Mouse (Mus musculus) cerebellum, adult (tissue): Measurements from ENCODE around the gene Atxn1.

Experiments
- ATAC-seq: cut with Nextera tagmentation; 2 replicates; pipeline ENCODE4 v1.9.2; 2017; ENCODE audit warnings: mild to moderate bottlenecking, moderate library complexity, mixed read lengths; ENCODE audit not compliant: insufficient number of reproducible peaks, low FRiP score, low TSS enrichment

Gene Atxn1

GRCm38 (mm10) chr13:45904456-45904855, 60.4 kb downstream of the Atxn1 start:
- ATAC-seq = no peak

- ATAC-seq = no peak
Observed at GRCm38 (mm10) chr13:45903519-45904274, 61.1 kb downstream of the Atxn1 start.

- ATAC-seq = no peak
Observed at GRCm38 (mm10) chr13:45902457-45902856, 62.4 kb downstream of the Atxn1 start.

- no peak for ATAC-seq
Observed at GRCm38 (mm10) chr13:45900776-45901175, 64.0 kb downstream of the Atxn1 start.

- no peak for ATAC-seq
Observed at GRCm38 (mm10) chr13:45897571-45897970, 67.2 kb downstream of the Atxn1 start.

GRCm38 (mm10) chr13:45894760-45895159, 70.0 kb downstream of the Atxn1 start:
- ATAC-seq = no peak

GRCm38 (mm10) chr13:45894234-45894633, 70.6 kb downstream of the Atxn1 start:
- ATAC-seq = no peak

GRCm38 (mm10) chr13:45891073-45891472, 73.7 kb downstream of the Atxn1 start:
- ATAC-seq = no peak

GRCm38 (mm10) chr13:45888953-45889749, 75.7 kb downstream of the Atxn1 start:
- ATAC-seq = no peak

- ATAC-seq = no peak
Observed at GRCm38 (mm10) chr13:45884878-45885277, 79.9 kb downstream of the Atxn1 start.

GRCm38 (mm10) chr13:45883791-45884238, 81.0 kb downstream of the Atxn1 start:
- ATAC-seq = no peak

- ATAC-seq = no peak
Observed at GRCm38 (mm10) chr13:45882976-45883440, 81.8 kb downstream of the Atxn1 start.

GRCm38 (mm10) chr13:45880543-45880845, 84.3 kb downstream of the Atxn1 start:
- no peak for ATAC-seq

- ATAC-seq = no peak
Observed at GRCm38 (mm10) chr13:45879746-45880542, 84.9 kb downstream of the Atxn1 start.

- no peak for ATAC-seq
Observed at GRCm38 (mm10) chr13:45876939-45877338, 87.9 kb downstream of the Atxn1 start.

- no peak for ATAC-seq
Observed at GRCm38 (mm10) chr13:45876368-45876760, 88.4 kb downstream of the Atxn1 start.

- ATAC-seq = no peak
Observed at GRCm38 (mm10) chr13:45875686-45876367, 89.0 kb downstream of the Atxn1 start.

- no peak for ATAC-seq
Observed at GRCm38 (mm10) chr13:45874196-45874595, 90.6 kb downstream of the Atxn1 start.

- ATAC-seq = no peak
Observed at GRCm38 (mm10) chr13:45872966-45873365, 91.8 kb downstream of the Atxn1 start.

- no peak for ATAC-seq
Observed at GRCm38 (mm10) chr13:45872041-45872746, 92.6 kb downstream of the Atxn1 start.
